Mouse (Mus musculus) stomach, embryonic 14.5 days (tissue): Measurements from ENCODE around the gene Htr6. TPM values are rescaled to one million over a fixed set of nuclear protein-coding genes. Genes with fewer than 3 reads are reported as not detected.

Source experiments
- ATAC-seq: fragments of 200-750 bp; cut with Nextera tagmentation; 2 replicates; pipeline ENCODE4 v1.8.0; 2017; ENCODE audit warnings: low read depth, moderate TSS enrichment; ENCODE audit not compliant: insufficient number of reproducible peaks, insufficient read depth, low FRiP score
- H3K27ac ChIP-seq: fragments of 300-500 bp; sonication (generic); 2 replicates; pipeline ENCODE4 v1.5.1; 2014; ENCODE audit warnings: mild to moderate bottlenecking, low read length, moderate library complexity, mixed read lengths
- H3K27me3 ChIP-seq: fragments of 300-500 bp; sonication (generic); 2 replicates; pipeline ENCODE4 v1.6.1; 2014; ENCODE audit warnings: low read length, control low read depth, mixed read lengths; ENCODE audit not compliant: control insufficient read depth, insufficient read depth
- H3K36me3 ChIP-seq: fragments of 300-500 bp; sonication (generic); 2 replicates; pipeline ENCODE4 v1.6.1; 2014; ENCODE audit warnings: mild to moderate bottlenecking, control low read depth, low read length, moderate library complexity, mixed read lengths; ENCODE audit not compliant: control insufficient read depth, insufficient read depth
- H3K4me1 ChIP-seq: fragments of 300-500 bp; sonication (generic); 2 replicates; pipeline ENCODE4 v1.6.1; 2014; ENCODE audit warnings: low read length, control low read depth, mixed read lengths; ENCODE audit not compliant: control insufficient read depth, insufficient read depth
- H3K4me2 ChIP-seq: fragments of 300-500 bp; sonication (generic); replicated peaks from 2 replicates; pipeline ENCODE4 v1.6.1; 2014; ENCODE audit warnings: low read depth, low read length, control low read depth
- H3K4me3 ChIP-seq: fragments of 300-500 bp; sonication (generic); 2 replicates; pipeline ENCODE4 v1.5.1; 2014; ENCODE audit warnings: low read depth, low read length, control low read depth
- H3K9ac ChIP-seq: fragments of 300-500 bp; sonication (generic); replicated peaks from 2 replicates; pipeline ENCODE4 v1.6.1; 2014; ENCODE audit warnings: low read depth, mild to moderate bottlenecking, control low read depth, low read length, moderate library complexity, mixed read lengths
- H3K9me3 ChIP-seq: fragments of 300-500 bp; sonication (generic); 2 replicates; pipeline ENCODE4 v1.6.1; 2016; ENCODE audit warnings: low read depth, low read length, control low read depth; ENCODE audit not compliant: control insufficient read depth
- WGBS: fragments of 180-500 bp; shearing (Covaris S2); extraction: QIAGEN DNeasy Blood & Tissue Kit; methylation state at CpG from one replicate; pipeline ENCODE4 v1.1.7; 2014; 5-methylcytosine and 5-hydroxymethylcytosine counted together
- polyA plus RNA-seq: library from polyadenylated mRNA; unstranded; fragments of >200 nt; fragmentation: Nextera tagmentation; extraction: Ambion mirVana; gene quantifications from 2 replicates; pipeline ENCODE4 v1.2.1, GENCODE M21; 2014

The Htr6 gene
- polyA plus RNA-seq, 1 experiment from 2014 or later: not detected

GRCm38 (mm10) chr4:139024379-139024778 lies 51.0 kb downstream of the Htr6 start:
- no peak overlapping the region for H3K27ac ChIP-seq
- WGBS: 38% methylated on average over 2 of the region's 2 CpGs
- H3K27me3 ChIP-seq: no peaks in the 10 kb centered on the region
- H3K9ac ChIP-seq: no peak overlapping the region
- no peak overlapping the region for H3K4me2 ChIP-seq
- no peaks in the 10 kb centered on the region for H3K4me1 ChIP-seq
- no peak overlapping the region for H3K4me3 ChIP-seq
- H3K36me3 ChIP-seq: no peaks in the 10 kb centered on the region
- ATAC-seq: no peak
- H3K9me3 ChIP-seq: no peaks in the 10 kb centered on the region

GRCm38 (mm10) chr4:139020385-139020784 lies 55.0 kb downstream of the Htr6 start:
- no peaks in the 10 kb centered on the region for H3K36me3 ChIP-seq
- H3K27me3 ChIP-seq: no peaks in the 10 kb centered on the region
- no peaks in the 10 kb centered on the region for H3K4me1 ChIP-seq
- 73% methylated on average over 3 of the region's 3 CpGs for WGBS
- no peak for ATAC-seq
- H3K4me2 ChIP-seq: no peak overlapping the region
- no peak overlapping the region for H3K9ac ChIP-seq
- no peak overlapping the region for H3K4me3 ChIP-seq
- no peaks in the 10 kb centered on the region for H3K9me3 ChIP-seq
- no peak overlapping the region for H3K27ac ChIP-seq

- 55% methylated on average over 13 of the region's 13 CpGs for WGBS
- Histone ChIP-seq H3K4me2 (no peak overlapping the region), H3K4me1 (no peaks in the 10 kb centered on the region), H3K36me3 (no peaks in the 10 kb centered on the region), H3K9ac (no peak overlapping the region), H3K4me3 (no peak overlapping the region), H3K9me3 (no peaks in the 10 kb centered on the region; the same call in 1 of the 2 replicates), H3K27ac (no peak overlapping the region), H3K27me3 (no peaks in the 10 kb centered on the region)
- ATAC-seq: 0 out of 2 replicates have a peak, but pooled peaks have one; percentile 49
Measured at GRCm38 (mm10) chr4:139019413-139019812, 56.0 kb downstream of the Htr6 start.

DNA sequence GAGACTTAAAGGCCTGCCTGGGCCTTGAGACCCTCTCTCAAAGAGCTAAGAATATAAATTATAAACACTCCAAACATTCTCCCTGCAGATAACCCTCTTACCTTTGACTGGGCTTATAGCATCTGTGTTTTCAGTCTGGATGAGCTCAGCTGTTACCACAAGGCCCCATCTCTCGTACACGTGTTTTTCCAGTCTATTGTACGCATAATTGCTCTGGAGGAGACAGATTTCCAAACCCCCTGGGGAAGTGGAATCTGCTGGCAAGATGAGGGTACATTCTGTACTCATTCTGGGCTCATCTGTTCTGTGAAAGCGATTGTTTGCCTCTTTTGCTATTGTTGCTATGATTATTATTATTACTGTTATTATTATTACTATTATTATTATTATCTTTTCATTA lies 56.4 kb downstream of the Htr6 start:
- Histone ChIP-seq H3K36me3 (no peaks in the 10 kb centered on the region), H3K27ac (no peak overlapping the region), H3K27me3 (no peaks in the 10 kb centered on the region), H3K4me3 (no peak overlapping the region), H3K9me3 (no peaks in the 10 kb centered on the region; the same call in 1 of the 2 replicates), H3K9ac (no peak overlapping the region), H3K4me2 (no peak overlapping the region), H3K4me1 (no peaks in the 10 kb centered on the region)
- ATAC-seq: no peak
- WGBS: 70% methylated on average over 4 of the region's 4 CpGs

DNA sequence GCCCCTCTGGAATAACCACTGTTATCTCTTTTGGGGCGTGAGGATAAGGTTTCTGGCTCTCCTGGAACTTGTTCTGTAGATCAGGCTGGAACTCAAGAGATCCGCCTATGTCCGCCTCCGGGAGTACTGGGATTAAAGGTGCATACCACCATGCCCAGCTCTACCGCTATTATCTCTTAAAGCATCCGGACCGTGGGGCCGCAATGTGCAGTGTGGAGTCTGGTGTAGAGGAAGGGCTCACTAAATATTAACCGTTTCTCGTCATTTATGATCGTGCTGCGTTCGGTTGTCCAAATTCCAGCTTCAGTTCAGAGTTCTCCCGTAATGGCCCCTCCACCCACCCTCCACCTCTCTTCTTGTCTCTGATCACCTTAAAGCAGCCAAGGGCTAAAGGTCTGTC lies 57.0 kb downstream of the Htr6 start:
- Histone ChIP-seq H3K36me3 (no peaks in the 10 kb centered on the region), H3K4me3 (no peak overlapping the region), H3K27me3 (no peaks in the 10 kb centered on the region), H3K4me1 (no peaks in the 10 kb centered on the region), H3K9me3 (no peaks in the 10 kb centered on the region; the same call in 1 of the 2 replicates), H3K27ac (no peak overlapping the region), H3K9ac (no peak overlapping the region), H3K4me2 (no peak overlapping the region)
- WGBS: 73% methylated on average over 14 of the region's 14 CpGs
- no peak for ATAC-seq

DNA sequence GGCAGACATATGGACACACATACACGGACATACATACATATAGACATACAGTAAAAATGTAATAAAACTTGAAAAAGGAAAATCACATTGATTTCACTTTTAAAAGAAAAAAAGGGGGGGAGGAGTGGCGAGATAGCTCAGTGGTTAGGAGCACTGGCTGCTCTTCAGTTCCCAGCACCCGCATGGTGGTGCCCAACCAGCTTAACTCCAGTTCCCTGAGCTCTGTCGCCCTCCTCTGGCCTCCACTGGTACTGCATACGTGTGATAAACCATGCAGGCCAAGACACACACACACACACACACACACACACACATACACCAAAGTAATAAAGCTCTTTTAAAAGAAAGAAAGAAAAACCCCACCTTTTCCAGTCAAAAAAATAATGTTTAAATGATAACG lies 60.6 kb downstream of the Htr6 start:
- H3K4me1 ChIP-seq: no peaks in the 10 kb centered on the region
- H3K9me3 ChIP-seq: no peaks in the 10 kb centered on the region; the same call in 1 of the 2 replicates
- WGBS: 83% methylated on average over 6 of the region's 6 CpGs
- H3K9ac ChIP-seq: no peak overlapping the region
- no peak for ATAC-seq
- H3K36me3 ChIP-seq: no peaks in the 10 kb centered on the region
- H3K4me3 ChIP-seq: no peak overlapping the region
- no peak overlapping the region for H3K4me2 ChIP-seq
- H3K27me3 ChIP-seq: no peaks in the 10 kb centered on the region
- H3K27ac ChIP-seq: no peak overlapping the region

DNA sequence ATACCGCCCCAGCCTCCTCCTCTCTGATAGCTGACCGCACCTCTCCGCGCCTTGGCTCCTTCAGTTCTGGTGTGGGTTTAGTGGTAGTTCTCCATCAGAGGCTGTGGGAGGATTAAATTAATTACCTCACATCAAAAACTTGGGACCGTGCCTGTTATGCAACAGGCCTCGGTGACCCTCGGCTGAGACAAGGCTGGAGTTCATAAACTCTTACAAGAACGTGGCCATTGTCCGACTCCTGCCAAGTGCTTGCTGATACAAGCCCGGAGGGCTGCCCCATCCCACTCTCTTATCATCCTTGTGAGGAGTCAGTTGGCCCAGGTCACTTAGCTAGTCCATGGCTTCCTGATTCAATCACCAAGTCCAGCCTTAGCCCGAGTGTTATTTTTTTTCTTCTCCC lies 62.1 kb downstream of the Htr6 start:
- Histone ChIP-seq H3K4me2 (no peak overlapping the region), H3K27ac (no peak overlapping the region), H3K27me3 (no peaks in the 10 kb centered on the region), H3K9ac (no peak overlapping the region), H3K4me3 (no peak overlapping the region), H3K9me3 (no peaks in the 10 kb centered on the region; the same call in 1 of the 2 replicates), H3K36me3 (no peaks in the 10 kb centered on the region), H3K4me1 (no peaks in the 10 kb centered on the region)
- 84% methylated on average over 11 of the region's 11 CpGs for WGBS
- ATAC-seq: no peak

DNA sequence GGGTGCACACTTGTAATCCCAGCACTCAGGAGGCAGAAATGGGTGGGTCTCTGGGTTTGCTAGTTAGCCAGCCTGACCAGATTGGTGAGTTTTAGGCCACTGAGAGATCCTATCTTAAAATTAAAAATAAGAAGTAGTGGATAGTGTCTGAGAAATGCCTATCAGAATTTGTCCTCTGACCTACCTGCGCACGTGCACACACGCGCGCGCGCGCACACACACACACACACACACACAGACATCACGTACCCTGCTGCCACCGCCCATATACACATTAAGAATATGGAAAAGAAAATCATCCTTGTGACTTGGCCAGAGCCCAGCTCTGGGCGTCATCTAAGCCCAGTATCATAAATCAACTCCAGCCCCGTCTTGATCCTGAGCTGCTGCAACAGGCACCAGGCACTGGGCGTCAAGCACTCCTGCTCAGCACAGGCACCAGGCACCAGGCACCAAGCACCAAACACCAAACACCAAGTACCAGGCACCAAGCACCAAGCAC lies 64.1 kb downstream of the Htr6 start:
- no peak for ATAC-seq
- Histone ChIP-seq H3K4me3 (no peak overlapping the region), H3K4me1 (no peaks in the 10 kb centered on the region), H3K27ac (no peak overlapping the region), H3K9me3 (no peaks in the 10 kb centered on the region; the same call in 1 of the 2 replicates), H3K4me2 (no peak overlapping the region), H3K9ac (no peak overlapping the region), H3K27me3 (no peaks in the 10 kb centered on the region), H3K36me3 (no peaks in the 10 kb centered on the region)
- WGBS: 70% methylated on average over 13 of the region's 13 CpGs
